Mouse (Mus musculus) heart, embryonic 10.5 days (tissue): ENCODE measurements around the gene Tomm20. TPM values are rescaled to one million over a fixed set of nuclear protein-coding genes. Genes with fewer than 3 reads are reported as not detected.

ENCODE experiments used
- DNase-seq: peaks from one replicate; pipeline ENCODE4 v3.0.0-alpha.2; 2017; ENCODE audit warnings: low spot score
- H3K27ac ChIP-seq: fragments of 300-500 bp; sonication (generic); 2 replicates; pipeline ENCODE4 v1.5.1; 2016; ENCODE audit warnings: mild to moderate bottlenecking
- H3K27me3 ChIP-seq: fragments of 300-500 bp; sonication (generic); 2 replicates; pipeline ENCODE4 v1.6.1; 2016; ENCODE audit warnings: mild to moderate bottlenecking; ENCODE audit not compliant: poor library complexity, insufficient read depth, severe bottlenecking
- H3K36me3 ChIP-seq: fragments of 300-500 bp; sonication (generic); 2 replicates; pipeline ENCODE4 v1.6.1; 2016; ENCODE audit warnings: mild to moderate bottlenecking, moderate library complexity
- H3K4me1 ChIP-seq: fragments of 300-500 bp; sonication (generic); 2 replicates; pipeline ENCODE4 v1.6.1; 2016; ENCODE audit warnings: mild to moderate bottlenecking
- H3K4me3 ChIP-seq: fragments of 300-500 bp; sonication (generic); 2 replicates; pipeline ENCODE4 v1.5.1; 2016; ENCODE audit warnings: mild to moderate bottlenecking, moderate library complexity
- H3K9me3 ChIP-seq: fragments of 300-500 bp; sonication (generic); 2 replicates; pipeline ENCODE4 v1.6.1; 2016; ENCODE audit warnings: mild to moderate bottlenecking, moderate library complexity
- WGBS: fragments of 180-500 bp; shearing (Covaris S2); methylation state at CpG from one replicate; pipeline ENCODE4 v1.1.7; 2016; 5-methylcytosine and 5-hydroxymethylcytosine counted together
- polyA plus RNA-seq: library from polyadenylated mRNA; unstranded; fragments of >200 nt; fragmentation: Nextera tagmentation; extraction: Ambion mirVana; gene quantifications from 2 replicates; pipeline ENCODE4 v1.2.1, GENCODE M21; 2016

Gene Tomm20
- polyA plus RNA-seq, 1 experiment from 2014 or later, result 307 TPM

DNA sequence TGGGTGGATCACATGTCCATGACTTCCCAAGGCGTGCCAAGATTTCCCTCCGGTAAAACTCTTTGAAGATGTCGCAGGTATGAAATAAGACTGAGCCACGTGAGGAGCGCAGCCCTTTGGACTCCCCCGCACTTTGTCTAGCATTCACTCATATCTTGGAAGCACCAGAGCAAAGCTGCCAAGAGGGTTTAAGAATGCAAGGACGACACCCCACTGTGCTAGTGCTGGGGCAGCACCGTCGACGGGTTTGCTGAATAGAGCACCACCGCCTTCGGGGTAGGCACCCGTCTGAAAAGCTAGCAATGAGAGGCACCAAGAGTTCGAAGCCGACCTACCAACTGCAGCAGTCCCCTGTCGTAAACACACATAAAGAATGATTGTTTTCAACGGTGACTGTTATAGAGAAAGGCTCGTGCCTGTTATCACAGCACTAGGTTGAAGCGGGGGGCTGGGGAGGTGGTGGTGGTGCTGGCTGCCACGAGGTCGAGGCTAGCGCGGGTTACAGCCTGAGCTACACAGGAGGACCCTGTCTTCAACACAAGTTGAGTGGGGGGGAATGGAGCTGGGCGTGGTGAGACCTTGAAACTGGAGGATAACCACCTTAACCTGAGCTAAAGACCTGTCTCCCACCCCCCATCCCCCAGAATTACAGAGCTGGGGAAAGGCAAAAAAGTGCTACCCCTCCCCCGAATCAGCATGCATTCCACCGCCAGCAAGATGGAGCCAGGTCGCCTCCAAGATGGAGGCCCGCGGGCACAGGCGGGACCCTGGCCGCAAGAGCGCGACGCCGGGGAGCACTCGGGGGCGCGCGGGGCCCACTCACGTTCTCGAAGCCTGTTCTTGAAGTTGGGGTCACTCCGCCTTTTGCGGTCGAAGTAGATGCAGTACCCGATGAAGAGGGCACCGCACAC, 608 bp downstream of the Tomm20 start:
- Histone ChIP-seq H3K27me3 (no peaks in the 10 kb centered on the region), H3K27ac (peak overlapping the region; percentile 95), H3K36me3 (peaks cover 26% of the 10 kb centered on the region), H3K4me3 (peak overlapping the region; percentile 89), H3K9me3 (no peaks in the 10 kb centered on the region), H3K4me1 (peaks cover 14% of the 10 kb centered on the region)
- peak; percentile 80 for DNase-seq
- under 1% methylated on average over 46 of the region's 46 CpGs for WGBS

DNA sequence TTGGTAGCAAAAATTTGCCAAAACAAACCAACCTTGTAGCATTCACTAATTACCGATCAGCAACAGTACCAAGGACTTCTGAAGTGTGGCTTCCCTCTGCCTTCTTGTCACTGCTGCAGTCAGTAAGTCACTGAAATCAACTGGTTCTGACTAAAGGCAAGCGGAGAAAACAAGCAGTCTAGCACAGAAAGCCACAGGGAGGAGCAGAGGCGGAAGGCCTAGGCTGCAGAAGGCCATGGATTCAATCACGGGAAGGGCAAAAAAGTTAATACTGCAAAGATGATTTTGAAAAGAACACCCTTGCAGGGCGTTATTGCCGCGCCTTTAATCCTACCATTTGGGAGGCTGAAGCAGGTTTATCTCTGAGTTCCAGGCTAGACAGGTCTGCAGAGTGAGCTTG, 2.1 kb downstream of the Tomm20 start:
- H3K9me3 ChIP-seq, result no peaks in the 10 kb centered on the region
- H3K4me1 ChIP-seq, result peaks cover 14% of the 10 kb centered on the region
- no peak for DNase-seq
- H3K27ac ChIP-seq, result no peak overlapping the region
- WGBS, result 85% methylated on average over 7 of the region's 7 CpGs
- H3K27me3 ChIP-seq, result no peaks in the 10 kb centered on the region
- peak overlapping the region; percentile 89 for H3K4me3 ChIP-seq
- peaks cover 28% of the 10 kb centered on the region for H3K36me3 ChIP-seq

GRCm38 (mm10) chr8:126937337-126937736, 8.3 kb downstream of the Tomm20 start:
- no peaks in the 10 kb centered on the region for H3K27me3 ChIP-seq
- peaks cover 4% of the 10 kb centered on the region; the same call in 1 of the 2 replicates for H3K4me1 ChIP-seq
- H3K4me3 ChIP-seq, result no peak overlapping the region
- no peaks in the 10 kb centered on the region for H3K9me3 ChIP-seq
- no peak overlapping the region for H3K27ac ChIP-seq
- 88% methylated on average over 3 of the region's 3 CpGs for WGBS
- H3K36me3 ChIP-seq, result peaks cover 73% of the 10 kb centered on the region
- no peak for DNase-seq

- no peak overlapping the region for H3K27ac ChIP-seq
- H3K36me3 ChIP-seq, result peaks cover 87% of the 10 kb centered on the region
- no peaks in the 10 kb centered on the region for H3K27me3 ChIP-seq
- H3K4me1 ChIP-seq, result peaks cover 7% of the 10 kb centered on the region
- no peak for DNase-seq
- no peaks in the 10 kb centered on the region for H3K9me3 ChIP-seq
- H3K4me3 ChIP-seq, result no peak overlapping the region
Observed at GRCm38 (mm10) chr8:126935932-126936331, 9.7 kb downstream of the Tomm20 start.

DNA sequence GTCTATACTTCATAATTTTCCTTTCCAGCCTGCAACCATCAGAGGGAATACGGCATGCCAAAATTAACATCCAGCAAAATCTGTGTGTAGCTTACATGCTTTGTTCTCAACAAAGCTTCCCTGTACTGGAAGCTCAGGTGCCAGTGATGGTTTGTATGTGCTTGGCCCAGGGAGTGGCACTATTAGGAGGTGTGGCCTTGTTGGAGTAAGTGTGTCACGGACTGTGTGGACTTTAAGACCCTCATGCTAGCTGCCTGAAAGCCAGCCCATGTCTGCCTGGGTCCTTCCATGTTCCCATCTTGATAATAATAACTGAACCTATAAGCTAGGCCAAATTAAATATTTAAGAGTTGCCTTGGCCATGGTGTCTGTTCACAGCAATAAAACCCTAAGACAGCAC, 10.3 kb downstream of the Tomm20 start:
- 95% methylated on average over 2 of the region's 2 CpGs for WGBS
- Histone ChIP-seq H3K9me3 (no peaks in the 10 kb centered on the region), H3K36me3 (peaks cover 91% of the 10 kb centered on the region), H3K27ac (no peak overlapping the region), H3K27me3 (no peaks in the 10 kb centered on the region), H3K4me1 (peaks cover 7% of the 10 kb centered on the region), H3K4me3 (no peak overlapping the region)
- DNase-seq, result no peak

DNA sequence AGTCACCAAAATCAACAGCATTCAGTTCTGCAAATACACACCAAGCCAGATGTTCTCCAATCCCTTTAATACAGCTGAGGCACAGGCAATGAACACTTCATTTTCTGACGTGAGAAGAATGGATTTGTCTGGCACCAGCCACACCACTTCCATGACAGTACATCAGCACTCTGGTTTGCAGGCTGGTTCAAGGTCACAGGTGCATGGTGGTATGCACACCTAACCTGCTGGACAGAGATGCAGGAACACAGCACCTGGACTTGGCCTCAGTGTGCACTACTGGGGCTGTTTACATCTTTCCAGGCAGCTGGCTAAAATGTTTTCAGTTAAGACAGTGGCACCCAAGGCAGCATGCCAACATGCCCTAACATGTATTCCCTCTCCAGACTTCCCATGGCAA, 13.0 kb downstream of the Tomm20 start:
- H3K27ac ChIP-seq, result no peak overlapping the region
- H3K27me3 ChIP-seq, result no peaks in the 10 kb centered on the region
- WGBS, result 75% methylated on average over 1 of the region's 1 CpGs
- no peak overlapping the region for H3K4me3 ChIP-seq
- H3K36me3 ChIP-seq, result peaks cover 84% of the 10 kb centered on the region
- DNase-seq, result no peak
- peaks cover 19% of the 10 kb centered on the region for H3K4me1 ChIP-seq
- no peaks in the 10 kb centered on the region for H3K9me3 ChIP-seq

DNA sequence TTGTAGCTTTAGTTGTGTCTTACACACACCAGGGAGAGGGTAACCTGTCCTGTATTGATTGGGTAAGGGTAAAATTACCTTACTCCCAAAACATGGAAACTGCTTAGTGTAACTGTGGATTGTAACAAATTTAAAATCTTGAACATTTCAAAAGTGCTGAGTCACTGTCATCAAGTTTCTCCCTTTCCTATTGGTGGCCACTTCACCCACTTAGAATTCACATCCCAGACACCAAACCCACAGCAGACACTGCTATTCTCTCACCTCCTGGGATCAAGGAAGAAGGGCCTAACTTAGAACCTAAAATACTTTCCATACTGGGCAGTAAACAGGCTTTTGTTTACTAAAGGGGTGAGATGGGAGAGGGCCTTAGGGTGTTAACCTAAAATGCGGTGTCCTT, 13.4 kb downstream of the Tomm20 start:
- 80% methylated on average over 1 of the region's 1 CpGs for WGBS
- peaks cover 19% of the 10 kb centered on the region for H3K4me1 ChIP-seq
- H3K9me3 ChIP-seq, result no peaks in the 10 kb centered on the region
- DNase-seq, result no peak
- H3K27ac ChIP-seq, result no peak overlapping the region
- H3K4me3 ChIP-seq, result no peak overlapping the region
- no peaks in the 10 kb centered on the region for H3K27me3 ChIP-seq
- peaks cover 80% of the 10 kb centered on the region for H3K36me3 ChIP-seq

DNA sequence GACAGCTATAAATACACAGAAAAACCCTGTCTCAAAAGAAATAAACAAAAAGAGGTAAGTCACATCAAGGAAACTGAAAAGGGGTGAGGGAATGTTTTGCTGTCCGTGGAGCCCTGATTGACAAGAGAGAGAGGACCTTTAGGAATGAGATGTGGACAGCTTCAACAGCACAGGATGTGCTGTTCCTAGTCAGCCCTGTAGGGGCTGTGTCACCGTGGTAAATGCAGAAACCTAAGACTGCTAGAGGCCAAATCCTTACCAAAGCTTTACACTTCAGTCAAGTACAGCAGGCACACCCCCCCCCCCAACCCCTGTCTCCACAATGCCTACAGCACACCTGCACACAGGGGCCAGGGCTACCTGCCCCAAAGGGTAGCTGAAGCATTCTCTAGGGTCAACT, 13.9 kb downstream of the Tomm20 start:
- WGBS, result 41% methylated on average over 2 of the region's 2 CpGs

DNA sequence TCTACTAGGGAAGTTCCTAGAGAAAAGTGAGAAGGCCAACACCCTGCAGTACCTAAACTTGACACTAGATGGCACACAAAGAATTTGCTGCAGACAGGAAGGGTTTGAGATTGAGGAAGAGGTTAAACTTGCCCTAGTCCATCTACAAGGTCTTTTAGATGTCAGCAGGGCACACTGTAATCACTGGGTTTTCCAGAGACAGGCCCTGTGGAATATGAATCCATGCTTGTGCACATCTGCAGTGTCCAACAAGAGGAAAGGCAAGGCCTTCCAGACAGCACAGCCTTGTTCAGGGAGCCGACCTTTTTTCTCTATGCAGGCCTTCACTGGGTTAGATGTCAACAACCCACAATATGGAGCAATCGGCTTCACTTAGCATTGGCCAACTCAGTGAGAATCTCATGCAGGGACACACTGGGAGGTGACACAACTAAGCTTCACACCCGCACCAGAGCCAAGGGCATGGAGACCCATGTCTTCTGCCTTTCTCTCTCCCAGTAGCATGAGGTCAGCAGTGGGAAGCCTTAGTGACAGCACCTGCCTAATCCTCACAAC, 16.0 kb downstream of the Tomm20 start:
- Histone ChIP-seq H3K4me1 (peaks cover 19% of the 10 kb centered on the region), H3K27me3 (no peaks in the 10 kb centered on the region), H3K4me3 (no peak overlapping the region), H3K9me3 (no peaks in the 10 kb centered on the region), H3K36me3 (peaks cover 64% of the 10 kb centered on the region), H3K27ac (no peak overlapping the region)
- no peak for DNase-seq
- WGBS, result 80% methylated on average over 3 of the region's 3 CpGs

More for the DNA sequence above, 13.9 kb downstream of the Tomm20 start:
- H3K27me3 ChIP-seq, result no peaks in the 10 kb centered on the region
- peaks cover 19% of the 10 kb centered on the region for H3K4me1 ChIP-seq
- peaks cover 75% of the 10 kb centered on the region for H3K36me3 ChIP-seq
- no peaks in the 10 kb centered on the region for H3K9me3 ChIP-seq
- H3K27ac ChIP-seq, result no peak overlapping the region
- H3K4me3 ChIP-seq, result no peak overlapping the region
- DNase-seq, result no peak

GRCm38 (mm10) chr8:126928755-126929505, 16.7 kb downstream of the Tomm20 start:
- Histone ChIP-seq H3K4me3 (no peak overlapping the region), H3K36me3 (peaks cover 60% of the 10 kb centered on the region), H3K27ac (no peak overlapping the region), H3K9me3 (no peaks in the 10 kb centered on the region), H3K27me3 (no peaks in the 10 kb centered on the region), H3K4me1 (peaks cover 19% of the 10 kb centered on the region)
- WGBS, result 83% methylated on average over 10 of the region's 10 CpGs
- DNase-seq, result no peak

GRCm38 (mm10) chr8:126928028-126928427, 17.6 kb downstream of the Tomm20 start:
- DNase-seq, result no peak
- H3K27me3 ChIP-seq, result no peaks in the 10 kb centered on the region
- H3K9me3 ChIP-seq, result no peaks in the 10 kb centered on the region
- peaks cover 19% of the 10 kb centered on the region for H3K4me1 ChIP-seq
- H3K4me3 ChIP-seq, result no peak overlapping the region
- H3K27ac ChIP-seq, result no peak overlapping the region
- peaks cover 51% of the 10 kb centered on the region for H3K36me3 ChIP-seq

DNA sequence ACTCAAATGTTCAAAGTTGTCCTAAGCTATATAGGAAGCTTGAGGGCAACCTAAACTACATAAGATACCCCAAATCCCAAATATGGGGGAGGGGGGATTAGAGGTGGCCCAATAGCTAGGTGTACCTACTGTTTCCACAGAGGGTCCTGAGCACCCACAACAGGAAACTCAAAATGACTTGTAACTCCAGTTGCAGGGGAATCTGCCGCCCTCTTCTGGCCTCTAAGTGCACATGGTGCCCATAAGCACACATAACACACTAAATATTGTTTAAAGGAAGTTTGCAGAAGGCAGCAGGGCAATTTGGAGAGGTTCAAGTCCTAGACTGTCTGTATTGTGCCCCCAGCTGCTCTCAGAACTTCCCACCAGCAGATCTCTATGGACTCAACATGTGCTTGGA, 18.6 kb downstream of the Tomm20 start:
- 56% methylated on average over 1 of the region's 1 CpGs for WGBS
- no peak overlapping the region for H3K4me3 ChIP-seq
- peaks cover 43% of the 10 kb centered on the region for H3K36me3 ChIP-seq
- no peak overlapping the region for H3K27ac ChIP-seq
- H3K27me3 ChIP-seq, result no peaks in the 10 kb centered on the region
- peaks cover 15% of the 10 kb centered on the region for H3K4me1 ChIP-seq
- DNase-seq, result no peak
- H3K9me3 ChIP-seq, result no peaks in the 10 kb centered on the region

GRCm38 (mm10) chr8:126922981-126923380, 22.7 kb downstream of the Tomm20 start:
- no peak overlapping the region for H3K27ac ChIP-seq
- WGBS, result 87% methylated on average over 7 of the region's 7 CpGs
- no peaks in the 10 kb centered on the region for H3K9me3 ChIP-seq
- H3K36me3 ChIP-seq, result peaks cover 12% of the 10 kb centered on the region; the same call in 1 of the 2 replicates
- DNase-seq, result no peak
- no peaks in the 10 kb centered on the region for H3K27me3 ChIP-seq
- peaks cover 19% of the 10 kb centered on the region for H3K4me1 ChIP-seq
- no peak overlapping the region for H3K4me3 ChIP-seq
